Mouse (Mus musculus) CH12.LX (cell line): ENCODE results near the gene Sun1. TPM values are rescaled to one million over a fixed set of nuclear protein-coding genes. Genes with fewer than 3 reads are reported as not detected.
A peak's percentile ranks its signal among the peaks of the same experiment; 100 is the strongest.

Experiments used
- DNase-seq: peaks from one replicate; pipeline ENCODE4 v3.0.0-alpha.2; 2013; ENCODE audit errors: extremely low read depth
- H3K27ac ChIP-seq: 2 replicates; pipeline ENCODE4 v1.5.1; 2012; ENCODE audit warnings: low read depth, mild to moderate bottlenecking, control low read depth, moderate library complexity; ENCODE audit not compliant: insufficient read depth
- H3K27me3 ChIP-seq: replicated peaks from 2 replicates; pipeline ENCODE3; 2012; ENCODE audit warnings: inconsistent platforms
- H3K36me3 ChIP-seq, 2 experiments: replicated peaks in 1 of 2; 2 replicates each; pipeline versions ENCODE3 to v1.6.1; 2012; ENCODE audit warnings: inconsistent platforms in 1 of 2, low read length in 1 of 2, mild to moderate bottlenecking in 1 of 2, mixed read lengths in 1 of 2, moderate library complexity in 1 of 2; ENCODE audit not compliant: control insufficient read depth in 1 of 2, insufficient read depth in 1 of 2
- H3K4me1 ChIP-seq, 2 experiments: 2 replicates each; pipeline ENCODE4 v1.6.1; 2012; ENCODE audit warnings: inconsistent platforms in 1 of 2, moderate library complexity in 1 of 2; ENCODE audit not compliant: insufficient read depth in 2 of 2, control insufficient read depth in 1 of 2
- H3K4me2 ChIP-seq: 2 replicates; pipeline ENCODE4 v1.6.1; 2012; ENCODE audit warnings: low read depth, mild to moderate bottlenecking, control low read depth; ENCODE audit not compliant: poor library complexity, insufficient read depth, severe bottlenecking
- H3K4me3 ChIP-seq, 3 experiments: fragments of 150-350 bp in 1 of 3; sonication (generic) in 1 of 3; replicated peaks in 1 of 3; 2 replicates each; pipeline versions ENCODE3 to v1.5.1; 2011 to 2012; ENCODE audit warnings: low read depth in 2 of 3, low read length in 2 of 3, mild to moderate bottlenecking in 2 of 3, moderate library complexity in 2 of 3, control low read depth in 1 of 3, improper control_type of control experiment in 1 of 3, inconsistent platforms in 1 of 3, mixed read lengths in 1 of 3; ENCODE audit not compliant: poor library complexity in 1 of 3
- H3K79me2 ChIP-seq: replicated peaks from 2 replicates; pipeline ENCODE4 v1.6.1; 2012; ENCODE audit warnings: mild to moderate bottlenecking, moderate library complexity; ENCODE audit not compliant: control insufficient read depth, poor library complexity, insufficient read depth, severe bottlenecking; ENCODE audit errors: extremely low read depth
- H3K9ac ChIP-seq: 2 replicates; pipeline ENCODE4 v1.6.1; 2012; ENCODE audit warnings: low read depth, mild to moderate bottlenecking, control low read depth, moderate library complexity; ENCODE audit not compliant: insufficient read depth
- H3K9me3 ChIP-seq: replicated peaks from 2 replicates; pipeline ENCODE3; 2012; ENCODE audit warnings: low read length, inconsistent platforms, mixed read lengths
- BHLHE40 ChIP-seq: IDR thresholded peaks from 2 replicates; pipeline ENCODE4 v1.6.1; 2011; ENCODE audit warnings: mild to moderate bottlenecking, low read depth, low read length, improper control_type of control experiment
- CHD2 ChIP-seq: IDR thresholded peaks from 2 replicates; pipeline ENCODE4 v1.6.1; 2011; ENCODE audit warnings: low read length, improper control_type of control experiment
- CTCF ChIP-seq, 2 experiments: IDR thresholded peaks in 1 of 2; conservative IDR thresholded peaks in 1 of 2; 2 replicates each; pipeline ENCODE4 v1.5.1; 2011 to 2012; ENCODE audit warnings: low read depth in 2 of 2, low read length in 2 of 2, improper control_type of control experiment in 1 of 2, inconsistent platforms in 1 of 2, mild to moderate bottlenecking in 1 of 2, moderate library complexity in 1 of 2
- ELF1 ChIP-seq: IDR thresholded peaks from 2 replicates; pipeline ENCODE4 v1.6.1; 2014; ENCODE audit warnings: low read depth, mild to moderate bottlenecking, inconsistent platforms, low read length, improper control_type of control experiment
- EP300 ChIP-seq: IDR thresholded peaks from 2 replicates; pipeline ENCODE4 v1.6.1; 2011; ENCODE audit warnings: low read length, improper control_type of control experiment
- HCFC1 ChIP-seq: IDR thresholded peaks from 2 replicates; pipeline ENCODE4 v1.6.1; 2012; ENCODE audit warnings: low read depth, mild to moderate bottlenecking, inconsistent platforms, low read length, improper control_type of control experiment
- IRF4 ChIP-seq: IDR thresholded peaks from 2 replicates; pipeline ENCODE4 v1.6.1; 2014; ENCODE audit warnings: low read depth, mild to moderate bottlenecking, inconsistent platforms, low read length, improper control_type of control experiment
- JUND ChIP-seq: conservative IDR thresholded peaks from 2 replicates; pipeline ENCODE4 v1.6.1; 2011; ENCODE audit warnings: low read depth, low read length, improper control_type of control experiment
- KAT2A ChIP-seq: IDR thresholded peaks from 2 replicates; pipeline ENCODE4 v1.6.1; 2012; ENCODE audit warnings: low read length, improper control_type of control experiment, inconsistent platforms; ENCODE audit not compliant: insufficient replicate concordance
- MAX ChIP-seq: IDR thresholded peaks from 2 replicates; pipeline ENCODE4 v1.6.1; 2011; ENCODE audit warnings: low read length, improper control_type of control experiment
- MAZ ChIP-seq: IDR thresholded peaks from 2 replicates; pipeline ENCODE4 v1.6.1; 2012; ENCODE audit warnings: low read depth, mild to moderate bottlenecking, inconsistent platforms, low read length, improper control_type of control experiment, moderate library complexity
- MEF2A ChIP-seq: IDR thresholded peaks from 2 replicates; pipeline ENCODE4 v1.6.1; 2014; ENCODE audit warnings: low read depth, mild to moderate bottlenecking, inconsistent platforms, low read length, improper control_type of control experiment, borderline replicate concordance
- MXI1 ChIP-seq: IDR thresholded peaks from 2 replicates; pipeline ENCODE4 v1.6.1; 2011; ENCODE audit warnings: mild to moderate bottlenecking, low read depth, low read length, improper control_type of control experiment
- NELFE ChIP-seq: IDR thresholded peaks from 2 replicates; pipeline ENCODE4 v1.6.1; 2011; ENCODE audit warnings: low read depth, low read length, improper control_type of control experiment
- NRF1 ChIP-seq: IDR thresholded peaks from 2 replicates; pipeline ENCODE4 v1.6.1; 2014; ENCODE audit warnings: low read depth, mild to moderate bottlenecking, inconsistent platforms, low read length, improper control_type of control experiment, moderate library complexity
- POLR2A ChIP-seq: IDR thresholded peaks from 2 replicates; pipeline ENCODE4 v1.6.1; 2011; ENCODE audit warnings: low read depth, mild to moderate bottlenecking, improper control_type of control experiment, low read length
- RAD21 ChIP-seq: IDR thresholded peaks from 2 replicates; pipeline ENCODE4 v1.6.1; 2011; ENCODE audit warnings: low read depth, mild to moderate bottlenecking, low read length, improper control_type of control experiment, moderate library complexity
- SIN3A ChIP-seq: IDR thresholded peaks from 2 replicates; pipeline ENCODE4 v1.6.1; 2012; ENCODE audit warnings: low read length, improper control_type of control experiment, inconsistent platforms
- SMC3 ChIP-seq: IDR thresholded peaks from 2 replicates; pipeline ENCODE4 v1.6.1; 2011; ENCODE audit warnings: low read depth, low read length, improper control_type of control experiment
- UBTF ChIP-seq: IDR thresholded peaks from 2 replicates; pipeline ENCODE4 v1.6.1; 2012; ENCODE audit warnings: low read depth, mild to moderate bottlenecking, inconsistent platforms, low read length, improper control_type of control experiment, moderate library complexity
- ZMIZ1 ChIP-seq: IDR thresholded peaks from 2 replicates; pipeline ENCODE4 v1.6.1; 2012; ENCODE audit warnings: low read depth, mild to moderate bottlenecking, inconsistent platforms, low read length, improper control_type of control experiment
- dilution Hi-C: fragments of 300-500 bp; cut with MboI; formaldehyde crosslinking; loops from 2 replicates; pipeline ENCODE4 v1.14.3; 2020; ENCODE audit warnings: low sequenced_read_pairs; ENCODE audit not compliant: extremely low pct_unique_long_range_greater_than_20kb, extremely low pct_ligation_motif_present
- in situ Hi-C: fragments of 300-500 bp; cut with MboI; formaldehyde crosslinking; loops from 3 replicates; pipeline ENCODE4 v1.14.3; 2019; ENCODE audit warnings: low sequenced_read_pairs, low pct_ligation_motif_present, low pct_unique_long_range_greater_than_20kb, mixed read lengths
- polyA plus RNA-seq: library from polyadenylated mRNA; unstranded; fragments of >175 nt; gene quantifications from 2 replicates; pipeline ENCODE4 v1.2.1, GENCODE M21; 2012; ENCODE audit warnings: low read depth; ENCODE audit not compliant: insufficient read length
- total RNA-seq, 2 experiments: library from RNA; depleted of rRNA; stranded (reverse); fragments of 300-350 nt in 1 of 2; fragments of >200 nt in 1 of 2; gene quantifications; 2 replicates each; pipeline ENCODE4 v1.2.3; 2012 to 2014

Sun1 gene
- total RNA-seq (2012; rRNA removed) (16.7 and 18.5 TPM in 2 replicates), total RNA-seq (2014; rRNA removed) (12.2 and 12.9 TPM in 2 replicates), polyA plus RNA-seq (8.7 and 10.1 TPM in 2 replicates)

DNA sequence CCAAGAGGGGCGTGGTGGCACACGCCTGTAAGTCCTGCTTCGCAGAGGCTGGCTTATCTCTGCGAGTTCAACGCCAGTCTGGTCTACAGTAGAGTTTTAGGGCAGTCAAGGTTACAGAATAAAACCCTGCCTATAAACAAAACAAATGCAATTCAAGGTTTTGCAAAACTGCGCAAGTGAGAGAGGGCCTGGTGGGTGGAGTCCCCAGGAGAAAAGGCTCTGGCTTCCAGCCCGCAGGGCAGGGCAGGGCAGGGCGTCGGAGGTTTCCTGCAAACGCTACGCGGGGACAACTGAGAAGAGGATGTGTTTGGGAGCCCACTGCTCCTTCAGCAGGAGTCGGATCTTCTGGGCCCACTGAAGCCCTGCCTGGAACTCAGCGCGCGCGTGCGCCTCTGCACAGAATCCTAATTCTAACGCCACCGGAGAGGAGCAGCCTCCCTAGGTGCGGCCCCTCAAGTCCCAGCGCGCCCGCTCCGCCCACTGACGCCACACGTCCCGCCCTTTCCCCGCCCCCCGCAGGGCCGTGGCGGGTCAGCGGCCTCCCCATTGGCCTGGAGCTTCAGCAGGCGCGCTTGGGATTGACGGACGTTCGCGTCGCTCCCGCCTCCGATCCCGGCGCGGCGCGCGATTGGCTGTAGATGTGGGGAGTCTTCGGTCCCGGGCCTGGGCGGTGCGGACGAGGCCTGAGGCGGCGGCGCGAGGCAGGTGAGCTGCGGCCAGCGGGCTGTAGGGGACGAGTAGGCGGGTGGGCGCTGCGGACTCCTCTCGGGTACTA lies at the start of gene Sun1:
Gene Sun1 (plus strand): TSS at position 643 of the 775 bp plus-strand sequence.
- H3K27ac ChIP-seq, result peak within 1 kb of the TSS; percentile 30
- H3K27me3 ChIP-seq, result no peaks in the 10 kb centered on the region
- H3K36me3 ChIP-seq, result peaks cover 0 to 8% of the 10 kb centered on the region in 2 experiments
- TF ChIP-seq CTCF (conservative IDR thresholded peaks at IDR 0.05 in 1 of 2, IDR thresholded peaks at IDR 0.05 in 1 of 2; ENCODE audit: low read depth in 2 of 2, low read length in 2 of 2) (no peak), NRF1 (peak; percentile 83), RAD21 (no peak), SMC3 (no peak), UBTF (peak; percentile 70; the same call in 1 of the 2 replicates), SIN3A (peak; percentile 63), JUND (no peak), POLR2A (peak; percentile 77), CHD2 (peak; percentile 85), IRF4 (peak; percentile 29; the same call in 1 of the 2 replicates), NELFE (peak; percentile 18; the same call in 1 of the 2 replicates), KAT2A (no peak), ELF1 (peak; percentile 56), HCFC1 (peak; percentile 59; the same call in 1 of the 2 replicates), ZMIZ1 (peak; percentile 50; the same call in 1 of the 2 replicates), BHLHE40 (peak; percentile 51; the same call in 1 of the 2 replicates), MAX (peak; percentile 56; the same call in 1 of the 2 replicates), MAZ (0 out of 2 replicates have a peak, but pooled peaks have one; percentile 35), MXI1 (peak; percentile 11), EP300 (no peak), MEF2A (no peak; the same call in 1 of the 2 replicates)
- H3K4me3 ChIP-seq, result peak within 1 kb of the TSS; percentile 57 to 96 (median 88)
- peaks cover 14 to 34% of the 10 kb centered on the region in 2 experiments for H3K4me1 ChIP-seq
- peak; percentile 95 for DNase-seq
- H3K4me2 ChIP-seq, result peak within 1 kb of the TSS; percentile 81
- dilution Hi-C loops (no loop called here), in situ Hi-C loops (loop anchor here (5.0 kb wide), 1 partner anchor 47 kb away; no protein-coding TSS in a partner anchor)
- H3K79me2 ChIP-seq, result peaks cover 8% of the 10 kb centered on the region; the same call in 1 of the 2 replicates
- H3K9ac ChIP-seq, result peak within 1 kb of the TSS; percentile 84
- H3K9me3 ChIP-seq, result no peaks in the 10 kb centered on the region
